Mouse (Mus musculus) heart, embryonic 13.5 days (tissue): Measurements from ENCODE around the gene Rtl4. TPM values are rescaled to one million over a fixed set of nuclear protein-coding genes. Genes with fewer than 3 reads are reported as not detected.
A peak's percentile ranks its signal among the peaks of the same experiment; 100 is the strongest.

ENCODE experiments used
- ATAC-seq: fragments of 200-750 bp; cut with Nextera tagmentation; 2 replicates; pipeline ENCODE4 v1.8.0; 2017; ENCODE audit warnings: moderate TSS enrichment; ENCODE audit not compliant: insufficient number of reproducible peaks, low FRiP score, low TSS enrichment; ENCODE audit errors: extremely low read depth
- H3K27ac ChIP-seq: fragments of 300-500 bp; sonication (generic); replicated peaks from 2 replicates; pipeline ENCODE4 v1.5.1; 2015; ENCODE audit warnings: moderate library complexity, mild to moderate bottlenecking, inconsistent platforms
- H3K27me3 ChIP-seq: fragments of 300-500 bp; sonication (generic); replicated peaks from 2 replicates; pipeline ENCODE4 v1.6.1; 2015; ENCODE audit warnings: mild to moderate bottlenecking, inconsistent platforms
- H3K36me3 ChIP-seq: fragments of 300-500 bp; sonication (generic); 2 replicates; pipeline ENCODE4 v1.6.1; 2015; ENCODE audit warnings: mild to moderate bottlenecking, inconsistent platforms
- H3K4me1 ChIP-seq: fragments of 300-500 bp; sonication (generic); 2 replicates; pipeline ENCODE4 v1.6.1; 2015; ENCODE audit warnings: inconsistent platforms
- H3K4me2 ChIP-seq: fragments of 300-500 bp; sonication (generic); 2 replicates; pipeline ENCODE4 v1.6.1; 2015; ENCODE audit warnings: inconsistent platforms, mild to moderate bottlenecking, moderate library complexity
- H3K4me3 ChIP-seq: fragments of 300-500 bp; sonication (generic); 2 replicates; pipeline ENCODE4 v1.5.1; 2015; ENCODE audit warnings: moderate library complexity, mild to moderate bottlenecking, inconsistent platforms
- H3K9ac ChIP-seq: fragments of 300-500 bp; sonication (generic); 2 replicates; pipeline ENCODE4 v1.6.1; 2015; ENCODE audit warnings: inconsistent platforms, mild to moderate bottlenecking, moderate library complexity
- H3K9me3 ChIP-seq: fragments of 300-500 bp; sonication (generic); 2 replicates; pipeline ENCODE4 v1.6.1; 2016; ENCODE audit warnings: inconsistent platforms
- WGBS: fragments of 180-500 bp; shearing (Covaris S2); methylation state at CpG from one replicate; pipeline ENCODE4 v1.1.7; 2015; ENCODE audit warnings: mixed read lengths; 5-methylcytosine and 5-hydroxymethylcytosine counted together
- polyA plus RNA-seq: library from polyadenylated mRNA; unstranded; fragments of >200 nt; fragmentation: Nextera tagmentation; extraction: Ambion mirVana; gene quantifications from 2 replicates; pipeline ENCODE4 v1.2.1, GENCODE M21; 2015

The Rtl4 gene
- 0.40 and 0.98 TPM in 2 replicates for polyA plus RNA-seq

- H3K27ac ChIP-seq = no peak within 1 kb of the TSS
- no peaks in the 10 kb centered on the region for H3K36me3 ChIP-seq
- H3K9me3 ChIP-seq = no peaks in the 10 kb centered on the region
- peak within 1 kb of the TSS; percentile 77 for H3K4me2 ChIP-seq
- 12% methylated on average over 14 of the region's 31 CpGs for WGBS
- peak within 1 kb of the TSS; percentile 59 for H3K4me3 ChIP-seq
- peaks cover 30% of the 10 kb centered on the region for H3K27me3 ChIP-seq
- H3K9ac ChIP-seq = peak within 1 kb of the TSS; percentile 71
- no peak for ATAC-seq
- no peaks in the 10 kb centered on the region for H3K4me1 ChIP-seq
Observed at GRCm38 (mm10) chrX:144688207-144689118, at the start of gene Rtl4. Gene Rtl4, plus strand, starts transcription at chrX:144688907.

- 34% methylated on average over 2 of the region's 3 CpGs for WGBS
- Histone ChIP-seq H3K27ac (no peak overlapping the region), H3K27me3 (no peaks in the 10 kb centered on the region), H3K4me2 (no peak overlapping the region), H3K4me1 (no peaks in the 10 kb centered on the region), H3K4me3 (no peak overlapping the region), H3K9ac (no peak overlapping the region), H3K36me3 (no peaks in the 10 kb centered on the region), H3K9me3 (no peaks in the 10 kb centered on the region)
- ATAC-seq = no peak
Observed at GRCm38 (mm10) chrX:144644756-144645155, 44.0 kb upstream of the Rtl4 start.

GRCm38 (mm10) chrX:144645394-144645793, 43.3 kb upstream of the Rtl4 start:
- H3K9ac ChIP-seq = no peak overlapping the region
- H3K9me3 ChIP-seq = no peaks in the 10 kb centered on the region
- H3K4me3 ChIP-seq = no peak overlapping the region
- no peaks in the 10 kb centered on the region for H3K4me1 ChIP-seq
- ATAC-seq = no peak
- H3K36me3 ChIP-seq = no peaks in the 10 kb centered on the region
- H3K27ac ChIP-seq = no peak overlapping the region
- H3K27me3 ChIP-seq = no peaks in the 10 kb centered on the region
- H3K4me2 ChIP-seq = no peak overlapping the region
- 27% methylated on average over 1 of the region's 1 CpGs for WGBS

GRCm38 (mm10) chrX:144652196-144652595, 36.5 kb upstream of the Rtl4 start:
- no peak overlapping the region for H3K4me2 ChIP-seq
- no peak for ATAC-seq

GRCm38 (mm10) chrX:144687742-144688141, 965 bp upstream of the Rtl4 start:
- no peak for ATAC-seq

More at GRCm38 (mm10) chrX:144652196-144652595, 36.5 kb upstream of the Rtl4 start:
- H3K4me1 ChIP-seq = no peaks in the 10 kb centered on the region
- no peak overlapping the region for H3K27ac ChIP-seq
- H3K27me3 ChIP-seq = no peaks in the 10 kb centered on the region
- H3K4me3 ChIP-seq = no peak overlapping the region
- no peaks in the 10 kb centered on the region for H3K36me3 ChIP-seq
- 76% methylated on average over 2 of the region's 2 CpGs for WGBS
- no peak overlapping the region for H3K9ac ChIP-seq
- H3K9me3 ChIP-seq = no peaks in the 10 kb centered on the region

GRCm38 (mm10) chrX:144688142-144688206, 733 bp upstream of the Rtl4 start, which contains the start of gene Trpc5:
Gene Trpc5, minus strand, starts transcription at chrX:144688180.
- H3K27ac ChIP-seq = no peak within 1 kb of the TSS
- peak within 1 kb of the TSS; percentile 71 for H3K9ac ChIP-seq
- no peaks in the 10 kb centered on the region for H3K4me1 ChIP-seq
- H3K36me3 ChIP-seq = no peaks in the 10 kb centered on the region
- WGBS = 15% methylated on average over 1 of the region's 1 CpGs
- peak within 1 kb of the TSS; percentile 59 for H3K4me3 ChIP-seq
- peak within 1 kb of the TSS; percentile 77 for H3K4me2 ChIP-seq
- no peak for ATAC-seq
- no peaks in the 10 kb centered on the region for H3K9me3 ChIP-seq
- peaks cover 30% of the 10 kb centered on the region for H3K27me3 ChIP-seq

More at GRCm38 (mm10) chrX:144687742-144688141, 965 bp upstream of the Rtl4 start:
- H3K27ac ChIP-seq = no peak overlapping the region
- peak overlapping the region; percentile 59 for H3K4me3 ChIP-seq
- H3K27me3 ChIP-seq = peaks cover 30% of the 10 kb centered on the region
- no peak overlapping the region for H3K9ac ChIP-seq
- no peaks in the 10 kb centered on the region for H3K9me3 ChIP-seq
- no peaks in the 10 kb centered on the region for H3K4me1 ChIP-seq
- 28% methylated on average over 20 of the region's 20 CpGs for WGBS
- H3K4me2 ChIP-seq = peak overlapping the region; percentile 77
- H3K36me3 ChIP-seq = no peaks in the 10 kb centered on the region

- no peak for ATAC-seq
- WGBS = 6% methylated on average over 21 of the region's 21 CpGs
Observed at GRCm38 (mm10) chrX:144689119-144689858, 582 bp downstream of the Rtl4 start.

GRCm38 (mm10) chrX:144689859-144690181, 1.1 kb downstream of the Rtl4 start:
- Histone ChIP-seq H3K4me1 (no peaks in the 10 kb centered on the region), H3K36me3 (no peaks in the 10 kb centered on the region), H3K27ac (no peak overlapping the region), H3K9ac (no peak overlapping the region), H3K27me3 (peaks cover 30% of the 10 kb centered on the region), H3K4me3 (peak overlapping the region; percentile 59), H3K4me2 (peak overlapping the region; percentile 77), H3K9me3 (no peaks in the 10 kb centered on the region)
- WGBS = 14% methylated on average over 7 of the region's 7 CpGs
- ATAC-seq = no peak

More at GRCm38 (mm10) chrX:144689119-144689858, 582 bp downstream of the Rtl4 start:
- Histone ChIP-seq H3K4me3 (peak overlapping the region; percentile 59), H3K27me3 (peaks cover 30% of the 10 kb centered on the region), H3K27ac (no peak overlapping the region), H3K9me3 (no peaks in the 10 kb centered on the region), H3K4me1 (no peaks in the 10 kb centered on the region), H3K36me3 (no peaks in the 10 kb centered on the region), H3K9ac (peak overlapping the region; percentile 71), H3K4me2 (peak overlapping the region; percentile 77)

GRCm38 (mm10) chrX:144716330-144716729, 27.6 kb downstream of the Rtl4 start:
- Histone ChIP-seq H3K4me1 (no peaks in the 10 kb centered on the region), H3K9ac (no peak overlapping the region), H3K27ac (no peak overlapping the region), H3K9me3 (no peaks in the 10 kb centered on the region), H3K27me3 (no peaks in the 10 kb centered on the region), H3K4me2 (no peak overlapping the region), H3K36me3 (no peaks in the 10 kb centered on the region), H3K4me3 (no peak overlapping the region)
- WGBS = 52% methylated on average over 1 of the region's 1 CpGs
- ATAC-seq = no peak

GRCm38 (mm10) chrX:144747528-144748049, 58.9 kb downstream of the Rtl4 start:
- Histone ChIP-seq H3K27me3 (no peaks in the 10 kb centered on the region), H3K27ac (no peak overlapping the region), H3K36me3 (no peaks in the 10 kb centered on the region), H3K4me3 (no peak overlapping the region), H3K4me1 (no peaks in the 10 kb centered on the region), H3K4me2 (no peak overlapping the region), H3K9ac (no peak overlapping the region), H3K9me3 (no peaks in the 10 kb centered on the region)
- WGBS = 55% methylated on average over 3 of the region's 3 CpGs
- ATAC-seq = no peak

GRCm38 (mm10) chrX:144986980-144987379, 298.3 kb downstream of the Rtl4 start:
- H3K4me1 ChIP-seq = no peaks in the 10 kb centered on the region
- H3K4me3 ChIP-seq = no peak overlapping the region
- no peak overlapping the region for H3K4me2 ChIP-seq
- H3K36me3 ChIP-seq = no peaks in the 10 kb centered on the region
- WGBS = 16% methylated on average over 2 of the region's 2 CpGs
- no peak overlapping the region for H3K9ac ChIP-seq
- H3K27me3 ChIP-seq = no peaks in the 10 kb centered on the region
- H3K27ac ChIP-seq = no peak overlapping the region
- ATAC-seq = no peak
- H3K9me3 ChIP-seq = no peaks in the 10 kb centered on the region
